Mouse (Mus musculus): Measurements from ENCODE around the gene Prr13.
A peak's percentile ranks its signal among the peaks of the same experiment; 100 is the strongest.

Gene Prr13

DNA sequence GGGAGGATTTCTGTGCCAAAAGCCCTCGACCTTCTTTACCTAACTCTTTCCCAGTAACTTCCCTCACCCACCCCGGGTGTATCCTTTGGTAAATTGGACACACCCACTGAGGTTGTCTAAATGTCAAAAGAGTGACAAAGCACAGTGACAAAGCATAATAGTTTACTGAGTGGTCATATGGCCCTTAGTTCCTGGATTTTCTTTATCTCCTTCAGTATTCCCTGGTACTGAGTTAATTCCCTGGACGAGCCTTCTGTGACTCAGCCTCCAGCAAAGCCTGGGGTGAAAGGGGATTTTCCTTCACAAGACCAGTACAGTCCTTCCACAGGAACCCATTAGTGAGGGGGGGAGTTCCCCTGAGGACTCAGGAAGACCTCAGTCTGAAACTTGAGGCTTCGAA, 2.1 kb downstream of the Prr13 start:
- DNase-seq (ENCODE audit: low spot score) = no peak

DNA sequence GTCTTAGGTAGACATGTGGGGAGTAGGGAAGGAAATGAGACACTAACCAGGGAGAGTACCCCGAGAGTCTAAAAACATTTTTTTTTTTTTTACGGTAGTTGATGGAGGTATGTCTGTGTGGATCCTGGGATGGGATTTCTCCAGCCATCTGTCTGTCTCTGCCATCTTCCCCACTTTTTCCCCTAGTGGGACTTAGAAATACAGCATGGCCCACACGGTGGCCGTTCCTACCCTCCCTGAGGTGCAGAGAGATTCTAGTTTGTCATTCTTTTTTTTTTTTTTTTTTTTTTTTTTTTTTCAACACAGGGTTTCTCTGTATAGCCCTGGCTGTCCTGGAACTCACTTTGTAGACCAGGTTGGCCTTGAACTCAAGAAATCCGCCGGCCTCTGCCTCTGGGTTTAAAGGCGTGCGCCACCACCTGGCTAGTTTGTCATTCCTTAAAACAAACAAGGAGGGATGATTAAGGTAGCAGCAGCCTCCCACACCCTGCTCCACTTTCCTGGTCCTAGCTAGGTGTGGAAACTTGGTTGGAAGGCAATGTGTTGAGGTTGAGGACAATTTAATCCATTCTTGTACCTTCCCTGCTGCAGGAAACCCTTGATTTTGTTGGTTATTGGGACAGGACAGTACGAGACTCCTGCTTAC, 2.7 kb downstream of the Prr13 start:
- DNase-seq (ENCODE audit: low spot score) = no peak

GRCm38 (mm10) chr15:102463666-102464065, 4.8 kb downstream of the Prr13 start:
- no peak for DNase-seq (ENCODE audit: low spot score)

- DNase-seq (ENCODE audit: low spot score) = no peak
Measured at GRCm38 (mm10) chr15:102468675-102469370, 10.0 kb downstream of the Prr13 start.

- peak; percentile 90 for DNase-seq (ENCODE audit: low spot score)
Measured at GRCm38 (mm10) chr15:102470183-102470604, 11.4 kb downstream of the Prr13 start, which contains the start of gene Pcbp2. Gene Pcbp2, plus strand, starts transcription at chr15:102470539.

GRCm38 (mm10) chr15:102470605-102471294, 11.9 kb downstream of the Prr13 start:
- peak; percentile 63 for DNase-seq (ENCODE audit: low spot score)

GRCm38 (mm10) chr15:102471295-102471645, 12.4 kb downstream of the Prr13 start:
- DNase-seq (ENCODE audit: low spot score) = no peak

- DNase-seq (ENCODE audit: low spot score) = no peak
Measured at GRCm38 (mm10) chr15:102471727-102472126, 12.9 kb downstream of the Prr13 start.

DNA sequence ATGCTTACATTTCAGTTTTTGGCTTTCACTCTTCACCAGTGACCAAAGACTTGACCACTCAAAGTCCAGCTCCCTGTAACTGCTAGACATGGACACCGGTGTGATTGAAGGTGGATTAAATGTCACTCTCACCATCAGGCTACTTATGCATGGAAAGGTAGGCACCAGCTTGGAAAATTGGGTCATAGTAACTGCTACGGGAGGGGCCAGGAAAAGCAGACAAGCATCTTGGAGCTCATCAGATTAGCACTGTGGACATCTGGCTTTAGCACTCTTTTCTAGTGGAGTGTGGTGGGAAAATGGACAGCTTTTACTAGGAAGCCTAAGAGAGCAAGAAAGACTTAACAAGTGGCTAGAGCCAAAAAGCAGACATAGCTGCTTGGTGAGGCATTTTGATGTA, 14.4 kb downstream of the Prr13 start:
- DNase-seq (ENCODE audit: low spot score) = no peak

GRCm38 (mm10) chr15:102474520-102474919, 15.7 kb downstream of the Prr13 start:
- no peak for DNase-seq (ENCODE audit: low spot score)

GRCm38 (mm10) chr15:102483136-102483535, 24.3 kb downstream of the Prr13 start:
- no peak for DNase-seq (ENCODE audit: low spot score)

GRCm38 (mm10) chr15:102485853-102486252, 27.0 kb downstream of the Prr13 start:
- DNase-seq (ENCODE audit: low spot score) = no peak

GRCm38 (mm10) chr15:102487664-102488063, 28.8 kb downstream of the Prr13 start:
- DNase-seq (ENCODE audit: low spot score) = no peak

GRCm38 (mm10) chr15:102498322-102498721, 39.5 kb downstream of the Prr13 start:
- no peak for DNase-seq (ENCODE audit: low spot score)

DNA sequence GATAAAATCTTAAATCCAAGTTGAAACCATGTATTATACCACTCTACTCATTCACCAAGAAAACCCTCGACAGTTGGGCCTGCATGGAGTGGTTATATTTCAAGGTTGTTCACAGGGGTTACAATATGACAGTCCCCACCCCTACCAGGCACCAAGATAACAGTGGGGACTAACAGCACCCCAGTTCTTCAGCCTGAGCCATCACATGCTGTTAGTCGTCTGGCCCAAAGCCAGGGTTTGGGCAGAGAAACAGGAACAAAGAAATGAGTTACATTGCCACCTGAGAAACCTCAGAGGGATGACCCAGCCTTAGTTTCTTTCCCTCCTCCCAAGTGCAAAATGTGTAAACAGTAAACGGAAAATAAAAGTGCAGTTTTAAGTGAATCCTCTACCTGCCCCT, 40.5 kb downstream of the Prr13 start:
- DNase-seq (ENCODE audit: low spot score) = no peak

DNA sequence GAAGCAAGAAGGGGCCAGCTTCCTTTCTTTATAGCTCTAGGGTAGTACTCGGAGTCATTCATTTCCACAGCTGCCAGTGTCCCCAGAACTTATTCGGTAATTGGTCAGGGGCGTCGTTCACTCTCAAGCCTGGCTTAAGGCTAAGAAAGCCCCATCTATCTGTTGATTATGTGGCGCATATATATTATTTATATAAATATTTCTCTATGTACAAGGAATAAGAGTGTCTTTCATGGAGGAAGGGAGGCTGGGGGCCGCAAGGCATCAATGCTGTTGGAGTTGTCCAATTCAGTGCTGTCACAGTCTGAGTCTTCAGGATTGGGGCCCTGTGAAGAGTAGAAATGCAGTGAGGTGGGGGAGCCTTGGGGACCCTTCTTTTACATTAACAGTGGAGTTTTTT, 41.0 kb downstream of the Prr13 start:
- no peak for DNase-seq (ENCODE audit: low spot score)

DNA sequence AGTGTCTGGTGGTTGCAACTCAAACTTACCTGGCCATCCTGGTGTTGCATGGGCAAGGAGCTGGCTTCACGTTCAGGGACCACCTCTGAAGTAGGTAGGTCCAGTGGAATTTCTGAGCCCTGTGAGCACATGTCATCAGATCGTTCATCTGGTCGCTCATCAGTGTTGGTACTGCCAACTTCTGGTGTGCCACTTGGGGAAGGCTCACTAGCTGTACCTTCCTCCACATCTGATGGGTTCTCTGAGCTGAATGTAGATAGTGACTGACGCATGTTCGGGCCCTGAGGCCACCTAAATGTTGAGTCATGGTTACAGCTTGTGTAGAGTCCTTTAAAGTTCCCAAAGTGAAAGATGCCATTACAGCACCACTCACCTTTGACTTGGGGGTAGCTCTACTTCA, 41.7 kb downstream of the Prr13 start:
- DNase-seq (ENCODE audit: low spot score) = no peak

- DNase-seq (ENCODE audit: low spot score) = no peak
Measured at GRCm38 (mm10) chr15:102501084-102501814, 42.4 kb downstream of the Prr13 start.

- no peak for DNase-seq (ENCODE audit: low spot score)
Measured at GRCm38 (mm10) chr15:102502254-102502840, 43.5 kb downstream of the Prr13 start.

GRCm38 (mm10) chr15:102503447-102503846, 44.6 kb downstream of the Prr13 start, which contains the start of gene Gm10337:
Gene Gm10337, plus strand, starts transcription at chr15:102503722.
- DNase-seq (ENCODE audit: low spot score) = no peak

DNA sequence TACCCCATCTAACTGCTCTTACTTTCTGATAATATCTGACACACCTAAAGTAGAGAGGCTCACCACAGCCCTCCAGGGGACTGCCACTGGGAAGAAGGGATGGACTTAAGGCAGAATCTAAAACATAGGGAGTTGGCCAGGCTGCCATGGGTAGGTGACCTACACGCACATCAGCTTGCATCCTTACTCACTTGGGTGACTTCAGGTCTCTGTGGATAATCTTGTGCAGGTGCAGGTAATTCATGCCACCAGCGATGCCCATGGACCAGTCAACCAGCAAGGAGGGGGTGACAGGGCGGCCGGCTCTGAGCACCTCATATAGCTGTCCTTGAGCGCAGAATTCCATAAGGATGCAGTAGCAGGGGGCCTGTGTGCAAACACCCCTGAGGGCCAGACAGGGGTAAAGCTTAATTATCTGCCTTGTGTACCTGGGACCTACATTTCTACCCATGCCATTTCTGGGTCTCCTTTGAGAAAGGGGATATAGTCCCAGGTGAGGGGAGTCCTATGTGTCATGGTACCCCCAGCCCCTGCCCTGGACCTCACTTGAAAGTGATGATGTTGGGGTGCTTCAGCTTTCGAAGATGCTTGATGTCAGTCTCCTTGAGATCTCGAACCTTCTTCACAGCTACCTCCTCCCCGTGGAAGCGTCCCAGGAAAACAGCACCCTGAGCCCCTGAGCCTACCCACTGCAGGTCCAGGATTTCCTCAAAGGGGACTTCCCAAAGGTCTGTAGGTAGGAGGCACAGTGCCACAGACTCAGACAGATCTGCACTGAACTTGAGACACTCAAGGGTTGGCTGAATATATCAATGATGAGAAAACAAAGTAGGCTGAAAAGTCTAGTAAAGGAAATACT, 45.3 kb downstream of the Prr13 start:
- no peak for DNase-seq (ENCODE audit: low spot score)
